Mouse (Mus musculus) liver, adult 2 months (tissue): ENCODE data around the gene Pik3r2.

Experiments
- CTCF ChIP-seq: fragments of 200-500 bp; IDR thresholded peaks from 2 replicates; pipeline ENCODE4 v1.5.1; 2011; ENCODE audit warnings: low read depth, low read length, control low read depth
- POLR2A ChIP-seq: fragments of 200-500 bp; IDR thresholded peaks from 2 replicates; pipeline ENCODE4 v1.6.1; 2011; ENCODE audit warnings: low read length, control low read depth; ENCODE audit not compliant: insufficient read depth; ENCODE audit errors: extremely low read depth

- no peak for TF ChIP-seq CTCF
- no peak for TF ChIP-seq POLR2A
Observed at GRCm38 (mm10) chr8:70791294-70791701, 14.8 kb upstream of the Pik3r2 start.
